ENCODE assay signal across 8 mouse cellular contexts in the genomic region with DNA sequence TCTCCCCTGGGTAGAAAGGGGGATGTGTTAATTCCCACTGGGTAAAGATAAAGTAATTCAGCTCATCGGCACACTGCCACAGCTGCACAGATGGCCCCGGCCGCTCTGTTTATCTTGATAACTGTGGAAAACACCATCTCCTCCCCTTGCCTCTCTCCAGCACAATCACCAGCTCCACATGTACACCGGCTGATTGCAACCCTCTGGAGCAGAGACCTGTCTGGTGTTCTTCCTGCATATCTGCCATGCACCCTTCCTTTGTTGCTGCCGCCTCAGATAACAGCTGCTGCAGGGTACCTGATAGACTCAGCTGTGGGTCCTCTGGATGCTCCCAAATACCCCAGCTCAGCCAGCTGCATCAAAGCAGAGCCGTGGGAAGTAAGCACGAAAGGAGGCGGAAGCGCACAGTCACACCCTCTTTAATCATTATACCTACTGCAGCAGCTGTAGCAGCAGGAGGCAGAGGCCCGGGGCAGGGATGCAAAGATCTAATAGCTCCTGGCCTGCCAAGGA.
A peak's percentile ranks its signal among the peaks of the same experiment; 100 is the strongest.
DNase-seq lines count a peak whose midpoint lies in the region; ATAC-seq and TF ChIP-seq lines count a peak whose summit lies in the region.

No protein-coding gene starts in this region.

- peak overlapping the region; percentile 29 for H3K4me2 ChIP-seq in heart, embryonic 11.5 days
- no peak overlapping the region for H3K4me2 ChIP-seq in heart, postnatal 0 days (ENCODE audit: low read depth, low read length)

- no peaks in the 10 kb centered on the region for H3K36me3 ChIP-seq in heart, embryonic 11.5 days (ENCODE audit: control insufficient read depth, insufficient read depth, low read length)
- H3K36me3 ChIP-seq in heart, postnatal 0 days (replicated peaks; ENCODE audit: control insufficient read depth, insufficient read depth, low read length): no peaks in the 10 kb centered on the region
- no peaks in the 10 kb centered on the region for H3K36me3 ChIP-seq in midbrain, embryonic 10.5 days

- no peak overlapping the region for H3K4me3 ChIP-seq in heart, embryonic 11.5 days (ENCODE audit: low read depth, low read length)
- no peak overlapping the region for H3K4me3 ChIP-seq in heart, postnatal 0 days (ENCODE audit: low read depth, low read length)
- H3K4me3 ChIP-seq in midbrain, embryonic 10.5 days: 0 out of 2 replicates have a peak overlapping the region, but pooled peaks have one; percentile 7

- intact Hi-C loops in heart, postnatal 36 days (cut with DNase I): no loop called here

- peaks cover 19% of the 10 kb centered on the region for H3K4me1 ChIP-seq in heart, embryonic 11.5 days (ENCODE audit: control insufficient read depth, insufficient read depth, low read length)
- peaks cover 14% of the 10 kb centered on the region for H3K4me1 ChIP-seq in heart, postnatal 0 days (ENCODE audit: control insufficient read depth, insufficient read depth)
- H3K4me1 ChIP-seq in midbrain, embryonic 10.5 days: peaks cover 39% of the 10 kb centered on the region

- no peak for DNase-seq in heart, postnatal 36 days
- DNase-seq in ZHBTc4 (ENCODE audit: low read depth, low spot score): peak; percentile 25
- DNase-seq in heart, postnatal 0 days (ENCODE audit: low spot score): peak; percentile 16
- DNase-seq in midbrain, embryonic 10.5 days (ENCODE audit: low spot score): no peak
- DNase-seq in right cerebral cortex, adult 2 months (ENCODE audit: low spot score in 2 of 2): no peak
- no peak for DNase-seq in testis, postnatal 14 days (ENCODE audit: low spot score)
- no peak for DNase-seq in Muller cell, postnatal 12 days (ENCODE audit: inconsistent ontology term)

- H3K27ac ChIP-seq in heart, embryonic 11.5 days (ENCODE audit: low read depth, low read length): no peak overlapping the region
- H3K27ac ChIP-seq in heart, postnatal 0 days (ENCODE audit: low read depth): no peak overlapping the region
- H3K27ac ChIP-seq in midbrain, embryonic 10.5 days (replicated peaks): peak overlapping the region; percentile 78

- peak; percentile 69; the same call in 1 of the 2 replicates for ATAC-seq in heart, embryonic 11.5 days (replicated peaks; ENCODE audit: insufficient number of reproducible peaks, low FRiP score, low TSS enrichment)
- 0 out of 2 replicates have a peak, but pooled peaks have one; percentile 47 for ATAC-seq in heart, postnatal 0 days (ENCODE audit: insufficient read depth, low read depth)

- WGBS in heart, embryonic 11.5 days (ENCODE audit: insufficient replicate concordance): 3% methylated on average over 10 of the region's 10 CpGs
- 20% methylated on average over 10 of the region's 10 CpGs for WGBS in heart, postnatal 0 days
- WGBS in midbrain, embryonic 10.5 days: 39% methylated on average over 10 of the region's 10 CpGs

- no peak overlapping the region for H3K9ac ChIP-seq in heart, embryonic 11.5 days (ENCODE audit: low read depth, low read length)
- no peak overlapping the region for H3K9ac ChIP-seq in heart, postnatal 0 days (replicated peaks; ENCODE audit: low read depth, low read length)

- TF ChIP-seq CTCF in heart, postnatal 0 days (IDR thresholded peaks at IDR 0.05; ENCODE audit: low read depth): no peak

- no peaks in the 10 kb centered on the region; the same call in 1 of the 2 replicates for H3K27me3 ChIP-seq in heart, embryonic 11.5 days (ENCODE audit: control insufficient read depth, insufficient read depth, low read length)
- no peaks in the 10 kb centered on the region for H3K27me3 ChIP-seq in heart, postnatal 0 days (ENCODE audit: control insufficient read depth, insufficient read depth, low read length)
- H3K27me3 ChIP-seq in midbrain, embryonic 10.5 days (ENCODE audit: low read depth, poor library complexity, severe bottlenecking): no peaks in the 10 kb centered on the region

- no peak for TF ChIP-seq EP300 in heart, postnatal 0 days (IDR thresholded peaks at IDR 0.05; ENCODE audit: low read depth)

- H3K9me3 ChIP-seq in heart, embryonic 11.5 days (replicated peaks; ENCODE audit: control insufficient read depth, low read length): no peaks in the 10 kb centered on the region
- no peaks in the 10 kb centered on the region for H3K9me3 ChIP-seq in heart, postnatal 0 days (replicated peaks; ENCODE audit: control insufficient read depth, low read length)
- H3K9me3 ChIP-seq in midbrain, embryonic 10.5 days (replicated peaks): no peaks in the 10 kb centered on the region

Comparison
In these comparisons a context has a peak if more than half of its experiments do, and no peak if none do; other contexts are left out.
1. DNase-seq: peak in ZHBTc4 (single experiment) and heart, postnatal 0 days (single experiment); none in heart, postnatal 36 days (0 of 2), midbrain, embryonic 10.5 days (single experiment), right cerebral cortex, adult 2 months (0 of 2), testis, postnatal 14 days (single experiment) and Muller cell, postnatal 12 days (single experiment).